Mouse (Mus musculus): Measurements from ENCODE around the gene Pde4a. TPM values are rescaled to one million over a fixed set of nuclear protein-coding genes. Genes with fewer than 3 reads are reported as not detected.

Gene Pde4a
- polyA plus RNA-seq, 1 experiment from 2014 or later: 17.3 TPM

Other genes with a start within 250 kb of the Pde4a start
- gene Dnmt1, start 205.8 kb upstream of the Pde4a start, polyA plus RNA-seq (2014; fragmentation: Nextera tagmentation; extraction: Ambion mirVana): 51.1 and 52.1 TPM in 2 replicates
- gene S1pr2, start 188.9 kb upstream of the Pde4a start, polyA plus RNA-seq (2014; fragmentation: Nextera tagmentation; extraction: Ambion mirVana): 5.9 and 7.8 TPM in 2 replicates
- 118 and 129 TPM in 2 replicates for gene Mrpl4, start 163.0 kb upstream of the Pde4a start, polyA plus RNA-seq (2014; fragmentation: Nextera tagmentation; extraction: Ambion mirVana)
- 2.6 and 3.5 TPM in 2 replicates for gene Icam1, start 149.7 kb upstream of the Pde4a start, polyA plus RNA-seq (2014; fragmentation: Nextera tagmentation; extraction: Ambion mirVana)
- not detected in 2 replicates for gene Icam4, start 136.3 kb upstream of the Pde4a start, polyA plus RNA-seq (2014; fragmentation: Nextera tagmentation; extraction: Ambion mirVana)
- gene Icam5, start 133.6 kb upstream of the Pde4a start, polyA plus RNA-seq (2014; fragmentation: Nextera tagmentation; extraction: Ambion mirVana): 0.63 and 1.0 TPM in 2 replicates
- 1.3 and 1.8 TPM in 2 replicates for gene Zglp1, start 98.6 kb upstream of the Pde4a start, polyA plus RNA-seq (2014; fragmentation: Nextera tagmentation; extraction: Ambion mirVana)
- gene Gm49373, start 92.6 kb upstream of the Pde4a start, polyA plus RNA-seq (2014; fragmentation: Nextera tagmentation; extraction: Ambion mirVana): 0.41 and 1.8 TPM in 2 replicates
- gene Fdx1l, start 92.1 kb upstream of the Pde4a start, polyA plus RNA-seq (2014; fragmentation: Nextera tagmentation; extraction: Ambion mirVana): 60.2 and 69.8 TPM in 2 replicates
- gene Gm38431, start 73.7 kb upstream of the Pde4a start, polyA plus RNA-seq (2014; fragmentation: Nextera tagmentation; extraction: Ambion mirVana): 1.2 and 1.5 TPM in 2 replicates
- gene Raver1, start 73.7 kb upstream of the Pde4a start, polyA plus RNA-seq (2014; fragmentation: Nextera tagmentation; extraction: Ambion mirVana): 43.6 and 47.1 TPM in 2 replicates
- 5.0 and 6.2 TPM in 2 replicates for gene Tyk2, start 34.5 kb upstream of the Pde4a start, polyA plus RNA-seq (2014; fragmentation: Nextera tagmentation; extraction: Ambion mirVana)
- 222 and 247 TPM in 2 replicates for gene Cdc37, start 15.7 kb upstream of the Pde4a start, polyA plus RNA-seq (2014; fragmentation: Nextera tagmentation; extraction: Ambion mirVana)
- 34.7 and 39.1 TPM in 2 replicates for gene Keap1, start 73.6 kb downstream of the Pde4a start, polyA plus RNA-seq (2014; fragmentation: Nextera tagmentation; extraction: Ambion mirVana)
- gene S1pr5, start 82.7 kb downstream of the Pde4a start, polyA plus RNA-seq (2014; fragmentation: Nextera tagmentation; extraction: Ambion mirVana): 0.94 and 1.4 TPM in 2 replicates
- 45.7 and 53.1 TPM in 2 replicates for gene Atg4d, start 99.6 kb downstream of the Pde4a start, polyA plus RNA-seq (2014; fragmentation: Nextera tagmentation; extraction: Ambion mirVana)
- 9.8 and 14.6 TPM in 2 replicates for gene Kri1, start 122.3 kb downstream of the Pde4a start, polyA plus RNA-seq (2014; fragmentation: Nextera tagmentation; extraction: Ambion mirVana)
- 101 and 107 TPM in 2 replicates for gene Cdkn2d, start 125.7 kb downstream of the Pde4a start, polyA plus RNA-seq (2014; fragmentation: Nextera tagmentation; extraction: Ambion mirVana)
- 0.91 and 1.4 TPM in 2 replicates for gene Ap1m2, start 146.6 kb downstream of the Pde4a start, polyA plus RNA-seq (2014; fragmentation: Nextera tagmentation; extraction: Ambion mirVana)
- gene Slc44a2, start 155.0 kb downstream of the Pde4a start, polyA plus RNA-seq (2014; fragmentation: Nextera tagmentation; extraction: Ambion mirVana): 52.0 and 61.0 TPM in 2 replicates
- gene Ilf3, start 202.2 kb downstream of the Pde4a start, polyA plus RNA-seq (2014; fragmentation: Nextera tagmentation; extraction: Ambion mirVana): 248 and 249 TPM in 2 replicates
- gene Qtrt1, start 246.1 kb downstream of the Pde4a start, polyA plus RNA-seq (2014; fragmentation: Nextera tagmentation; extraction: Ambion mirVana): 51.4 and 53.7 TPM in 2 replicates